ENCODE assay signal across 9 mouse cellular contexts in genomic region chr2:148706409-148707201, GRCm38 (mm10). TPM values are rescaled to one million over a fixed set of nuclear protein-coding genes. Genes with fewer than 3 reads are reported as not detected.
DNase-seq lines count a peak whose midpoint lies in the region; ATAC-seq and TF ChIP-seq lines count a peak whose summit lies in the region.
"Had no signal": no experiment of that assay in that cellular context is flagged by ENCODE, and none has a peak within 500 bp of the region (broad histone marks: within the 10 kb centered on the region; RNA-seq: fewer than 3 reads in every experiment).

No protein-coding gene starts in this region.

- no peaks in the 10 kb centered on the region for H3K27me3 ChIP-seq in E14TG2a.4 (ENCODE audit: insufficient read depth, low read length)
- no peaks in the 10 kb centered on the region for H3K27me3 ChIP-seq in stomach, postnatal 0 days (ENCODE audit: control insufficient read depth, insufficient read depth, low read length)

- H3K4me3 ChIP-seq in E14TG2a.4 (replicated peaks; ENCODE audit: low read length): peak overlapping the region; percentile 63
- no peak overlapping the region for H3K4me3 ChIP-seq in stomach, postnatal 0 days (ENCODE audit: low read depth, low read length)

- 85% methylated on average over 15 of the region's 15 CpGs for WGBS in stomach, postnatal 0 days

- TF ChIP-seq CTCF in E14TG2a.4 (conservative IDR thresholded peaks at IDR 0.05; ENCODE audit: low read length): peak; percentile 56
- TF ChIP-seq CTCF in stomach, postnatal 0 days (IDR thresholded peaks at IDR 0.05; ENCODE audit: low read depth): peak; percentile 72

- peaks cover 39% of the 10 kb centered on the region for H3K36me3 ChIP-seq in E14TG2a.4 (ENCODE audit: insufficient read depth, low read length)
- peaks cover 4% of the 10 kb centered on the region; the same call in 1 of the 2 replicates for H3K36me3 ChIP-seq in stomach, postnatal 0 days (ENCODE audit: control insufficient read depth, insufficient read depth, low read length)

- no peak overlapping the region for H3K27ac ChIP-seq in stomach, postnatal 0 days (replicated peaks)

- no peak for TF ChIP-seq EP300 in stomach, postnatal 0 days (optimal IDR thresholded peaks at IDR 0.05)

- peaks cover 18% of the 10 kb centered on the region for H3K4me1 ChIP-seq in E14TG2a.4 (replicated peaks; ENCODE audit: low read depth, low read length)
- H3K4me1 ChIP-seq in stomach, postnatal 0 days (replicated peaks; ENCODE audit: control insufficient read depth, insufficient read depth): no peaks in the 10 kb centered on the region

- no peak overlapping the region for H3K9ac ChIP-seq in stomach, postnatal 0 days (ENCODE audit: low read length)

- ATAC-seq in erythroblast, adult 5-6 weeks (replicated peaks; ENCODE audit: low FRiP score, poor library complexity, severe bottlenecking): peak; percentile 64
- ATAC-seq in stomach, postnatal 0 days (ENCODE audit: low FRiP score, low TSS enrichment): 0 out of 2 replicates have a peak, but pooled peaks have one; percentile 24
- ATAC-seq in monocyte, adult 5-6 weeks (replicated peaks; ENCODE audit: insufficient number of reproducible peaks, low FRiP score, low TSS enrichment, poor library complexity, severe bottlenecking): no peak

- no peak overlapping the region for H3K4me2 ChIP-seq in stomach, postnatal 0 days (replicated peaks; ENCODE audit: low read depth)

- no peaks in the 10 kb centered on the region for H3K9me3 ChIP-seq in E14TG2a.4 (ENCODE audit: low read length)
- no peaks in the 10 kb centered on the region for H3K9me3 ChIP-seq in stomach, postnatal 0 days (ENCODE audit: control insufficient read depth, low read length)

- peak; percentile 28 for DNase-seq in heart, adult 8-10 months (ENCODE audit: low spot score)
- DNase-seq in heart, adult 9 months (ENCODE audit: low spot score in 2 of 2): no peak
- DNase-seq in lung, postnatal 25 days (ENCODE audit: low spot score): peak; percentile 28
- DNase-seq in stomach, postnatal 0 days (ENCODE audit: low spot score): no peak
- DNase-seq in layer of hippocampus, adult 9-10 months (ENCODE audit: low spot score): no peak

RNA-seq across cellular contexts. Expression of gene Napb, which starts 25.7 kb away (rescaled TPM):
- total RNA-seq in heart, adult 8-10 months (2022): 1 to 10 TPM; 1.3 to 2.2 (median 1.4) TPM
- not detected in 2 replicates for total RNA-seq in erythroblast, adult 5-6 weeks (2015; ENCODE audit: low replicate concordance)
- 0.28 TPM in 1 of 2 replicates, not detected in the other for total RNA-seq in erythroblast, adult 5-6 weeks (2017; ENCODE audit: low replicate concordance)
- polyA plus RNA-seq in stomach, postnatal 0 days (2015; fragmentation: Nextera tagmentation; extraction: Ambion mirVana): 2.2 and 2.4 TPM in 2 replicates
- 0.32 to 0.78 TPM (median 0.57 TPM) in 3 replicates for total RNA-seq in monocyte, adult 5-6 weeks (2017)

RNA-seq across cellular contexts. Expression of gene Gzf1, which starts 25.8 kb away (rescaled TPM):
- total RNA-seq in heart, adult 8-10 months (2022): 10 to 100 TPM; 26.2 to 34.0 (median 28.9) TPM
- total RNA-seq in erythroblast, adult 5-6 weeks (2015; ENCODE audit: low replicate concordance): 3.1 and 5.6 TPM in 2 replicates
- total RNA-seq in erythroblast, adult 5-6 weeks (2017; ENCODE audit: low replicate concordance): 4.5 and 5.3 TPM in 2 replicates
- polyA plus RNA-seq in stomach, postnatal 0 days (2015; fragmentation: Nextera tagmentation; extraction: Ambion mirVana): 8.0 and 9.4 TPM in 2 replicates
- total RNA-seq in monocyte, adult 5-6 weeks (2017): 24.9 to 31.9 TPM (median 29.6 TPM) in 3 replicates

RNA-seq across cellular contexts. Expression of gene Nxt1, which starts 34.2 kb away (rescaled TPM):
- total RNA-seq in heart, adult 8-10 months (2022): 1 to 10 TPM; 5.6 to 9.1 (median 7.8) TPM
- 10.7 and 19.6 TPM in 2 replicates for total RNA-seq in erythroblast, adult 5-6 weeks (2015; ENCODE audit: low replicate concordance)
- total RNA-seq in erythroblast, adult 5-6 weeks (2017; ENCODE audit: low replicate concordance): 9.6 and 23.8 TPM in 2 replicates
- polyA plus RNA-seq in stomach, postnatal 0 days (2015; fragmentation: Nextera tagmentation; extraction: Ambion mirVana): 54.4 and 57.1 TPM in 2 replicates
- total RNA-seq in monocyte, adult 5-6 weeks (2017): 17.6 to 24.0 TPM (median 23.1 TPM) in 3 replicates

RNA-seq across cellular contexts. Expression of gene Cstl1, which starts 43.6 kb away (rescaled TPM):
- not detected for total RNA-seq in heart, adult 8-10 months (2022)
- total RNA-seq in erythroblast, adult 5-6 weeks (2015; ENCODE audit: low replicate concordance): not detected in 2 replicates
- not detected in 2 replicates for total RNA-seq in erythroblast, adult 5-6 weeks (2017; ENCODE audit: low replicate concordance)
- not detected in 2 replicates for polyA plus RNA-seq in stomach, postnatal 0 days (2015; fragmentation: Nextera tagmentation; extraction: Ambion mirVana)
- total RNA-seq in monocyte, adult 5-6 weeks (2017): not detected in 3 replicates
- polyA plus RNA-seq: spleen, adult 2 months had no signal

Comparison
In these comparisons a context has a peak if more than half of its experiments do, and no peak if none do; other contexts are left out.
1. DNase-seq: peak in heart, adult 8-10 months (single experiment) and lung, postnatal 25 days (single experiment); none in heart, adult 9 months (0 of 2), stomach, postnatal 0 days (single experiment) and layer of hippocampus, adult 9-10 months (single experiment).